Mouse (Mus musculus) brain, adult 2 months (tissue): ENCODE measurements around the gene Ubl7.

Experiments used
- DNase-seq: peaks from one replicate; pipeline ENCODE4 v3.0.0; 2011; ENCODE audit warnings: low read depth, low spot score

Gene Ubl7

GRCm38 (mm10) chr9:57912571-57912970 lies 1.8 kb downstream of the Ubl7 start:
- no peak for DNase-seq

GRCm38 (mm10) chr9:57921491-57922060 lies 10.8 kb downstream of the Ubl7 start:
- peak; percentile 96 for DNase-seq

- DNase-seq: no peak
Observed at GRCm38 (mm10) chr9:57922381-57922780, 11.6 kb downstream of the Ubl7 start.

GRCm38 (mm10) chr9:57923046-57923445 lies 12.3 kb downstream of the Ubl7 start:
- no peak for DNase-seq

GRCm38 (mm10) chr9:57931166-57931767 lies 20.5 kb downstream of the Ubl7 start:
- DNase-seq: no peak

- DNase-seq: peak; percentile 84
Observed at GRCm38 (mm10) chr9:57932253-57932652, 21.5 kb downstream of the Ubl7 start.

- peak; percentile 96 for DNase-seq
Observed at GRCm38 (mm10) chr9:57932831-57933602, 22.2 kb downstream of the Ubl7 start.

- peak; percentile 97 for DNase-seq
Observed at GRCm38 (mm10) chr9:57935683-57936437, 25.1 kb downstream of the Ubl7 start.

- no peak for DNase-seq
Observed at GRCm38 (mm10) chr9:57937171-57937570, 26.4 kb downstream of the Ubl7 start.

GRCm38 (mm10) chr9:57937651-57938050 lies 26.9 kb downstream of the Ubl7 start:
- peak; percentile 95 for DNase-seq

- DNase-seq: no peak
Observed at GRCm38 (mm10) chr9:57938225-57939055, 27.7 kb downstream of the Ubl7 start.

GRCm38 (mm10) chr9:57939431-57940348 lies 28.9 kb downstream of the Ubl7 start, which contains the start of gene Sema7a:
Sema7a (plus strand) TSS chr9:57940112.
- DNase-seq: peak; percentile 95

GRCm38 (mm10) chr9:57940349-57940794 lies 29.6 kb downstream of the Ubl7 start:
- DNase-seq: no peak

- peak; percentile 72 for DNase-seq
Observed at GRCm38 (mm10) chr9:57940861-57941638, 30.3 kb downstream of the Ubl7 start.

- DNase-seq: peak; percentile 91
Observed at GRCm38 (mm10) chr9:57942039-57942438, 31.3 kb downstream of the Ubl7 start.

- DNase-seq: no peak
Observed at GRCm38 (mm10) chr9:57943067-57943466, 32.3 kb downstream of the Ubl7 start.

- DNase-seq: peak; percentile 83
Observed at GRCm38 (mm10) chr9:57944572-57944971, 33.8 kb downstream of the Ubl7 start.

GRCm38 (mm10) chr9:57945771-57946616 lies 35.2 kb downstream of the Ubl7 start:
- DNase-seq: no peak
